Mouse (Mus musculus) heart, adult 9 months (tissue): ENCODE data around the gene Gpr34.

ENCODE experiments used
- DNase-seq, 2 experiments: peaks; one replicate each; pipeline ENCODE4 v3.0.0; 2022; ENCODE audit warnings: low spot score in 2 of 2

Gpr34 gene

GRCm38 (mm10) chrX:13631599-13632283 lies at the start of gene Gpr34:
Gene Gpr34, plus strand, starts transcription at chrX:13632089.
- no peak for DNase-seq

DNA sequence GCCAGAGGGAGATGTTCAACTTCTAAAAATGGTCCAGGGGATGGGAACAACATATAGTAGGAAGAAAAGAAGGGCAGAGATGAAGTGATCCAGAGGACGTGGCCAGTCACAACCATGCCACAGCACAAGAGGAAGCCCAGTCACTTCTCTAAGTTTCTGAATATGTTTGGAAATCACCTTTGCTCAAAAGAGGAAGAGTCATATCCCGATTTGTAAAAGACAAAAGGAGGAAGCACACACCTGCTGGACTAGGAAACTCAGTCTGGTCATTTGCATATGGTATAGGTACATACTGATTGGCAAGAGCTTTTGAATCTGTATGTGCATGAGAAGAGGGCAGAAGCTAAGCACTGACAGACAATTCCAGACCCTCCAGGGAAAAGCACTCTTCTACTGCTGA lies 32.5 kb upstream of the Gpr34 start:
- no peak for DNase-seq

GRCm38 (mm10) chrX:13599966-13600365 lies 31.9 kb upstream of the Gpr34 start:
- no peak for DNase-seq

DNA sequence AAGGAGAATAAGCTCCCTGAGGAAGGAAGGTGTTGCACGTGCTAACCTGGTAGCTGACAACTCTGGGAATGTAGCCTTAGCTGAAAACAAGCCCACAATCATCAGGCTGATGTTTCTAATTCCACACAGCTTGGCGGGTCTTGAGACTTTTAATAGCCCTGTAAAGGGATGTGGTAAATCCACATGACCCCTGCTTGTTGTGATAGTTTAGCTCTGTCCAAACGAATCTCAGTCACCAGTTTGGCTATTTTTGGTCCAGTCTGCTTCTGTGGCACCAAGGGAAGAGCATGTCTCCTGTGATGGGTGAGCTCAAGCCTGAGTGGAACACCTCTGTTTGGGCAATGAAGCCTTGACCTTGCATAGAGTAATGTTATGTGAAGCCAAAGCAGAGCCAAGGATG lies 25.1 kb upstream of the Gpr34 start:
- DNase-seq = no peak

DNA sequence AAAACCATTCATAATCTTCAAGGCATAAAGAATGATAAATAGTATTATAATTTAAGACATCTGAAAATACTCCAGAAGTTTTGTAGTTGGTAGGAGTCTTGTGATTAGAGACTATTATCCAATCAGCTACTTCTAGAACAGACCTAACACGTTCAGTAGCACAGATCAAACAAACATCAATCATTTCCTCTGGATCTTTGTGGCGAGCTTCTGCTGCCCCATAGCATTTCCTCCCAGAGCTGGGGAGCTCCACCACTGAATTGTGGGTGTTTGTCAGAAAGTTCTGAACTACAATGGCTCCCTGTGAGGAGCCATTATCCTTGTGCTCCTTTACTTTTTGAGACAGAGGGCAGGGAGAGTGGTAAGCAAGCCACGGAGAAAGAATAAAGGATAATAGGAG lies 24.1 kb upstream of the Gpr34 start:
- no peak for DNase-seq

GRCm38 (mm10) chrX:13611114-13611513 lies 20.8 kb upstream of the Gpr34 start:
- no peak for DNase-seq

DNA sequence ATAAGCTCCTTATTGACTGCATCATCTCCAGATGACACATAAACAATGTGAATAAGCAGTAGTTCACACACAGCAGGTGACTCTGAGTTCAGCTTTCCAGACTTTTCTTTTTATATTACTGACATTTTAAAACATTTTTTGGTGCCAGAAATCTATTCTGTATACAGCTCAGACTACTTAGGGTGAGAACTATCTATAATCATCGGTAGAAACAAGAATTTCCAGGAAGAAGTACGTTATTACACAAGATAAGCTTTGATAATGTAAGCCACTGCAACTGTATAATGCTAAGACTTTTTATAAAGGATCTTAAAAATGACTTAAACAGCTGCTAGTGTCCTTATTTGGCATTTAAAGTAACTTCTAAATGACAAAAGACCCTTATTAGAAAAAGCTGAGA lies 19.8 kb upstream of the Gpr34 start:
- DNase-seq = no peak

GRCm38 (mm10) chrX:13616726-13617125 lies 15.2 kb upstream of the Gpr34 start:
- peak; percentile 41 to 44 for DNase-seq

DNA sequence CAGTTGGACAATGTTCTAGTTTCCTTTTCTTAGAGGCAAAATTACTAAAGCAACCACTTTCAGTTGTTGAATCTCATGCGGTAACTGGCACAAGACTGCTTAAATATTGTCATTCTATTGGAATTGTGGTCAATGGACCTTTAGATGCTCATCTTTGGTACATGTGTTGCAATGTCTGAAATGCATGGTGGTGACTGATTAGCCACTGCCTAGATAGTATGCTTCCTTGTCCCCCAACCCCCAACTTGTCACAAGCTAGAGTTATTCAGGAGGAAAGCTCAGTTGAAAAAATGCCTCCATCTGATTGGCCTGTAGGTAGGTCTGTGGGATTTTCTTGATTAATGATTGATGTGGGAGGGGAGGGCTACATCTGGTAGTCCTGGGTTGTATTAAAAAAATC lies 14.6 kb upstream of the Gpr34 start:
- DNase-seq = no peak

- peak; percentile 53 to 67 for DNase-seq
Observed at GRCm38 (mm10) chrX:13618476-13618875, 13.4 kb upstream of the Gpr34 start.

DNA sequence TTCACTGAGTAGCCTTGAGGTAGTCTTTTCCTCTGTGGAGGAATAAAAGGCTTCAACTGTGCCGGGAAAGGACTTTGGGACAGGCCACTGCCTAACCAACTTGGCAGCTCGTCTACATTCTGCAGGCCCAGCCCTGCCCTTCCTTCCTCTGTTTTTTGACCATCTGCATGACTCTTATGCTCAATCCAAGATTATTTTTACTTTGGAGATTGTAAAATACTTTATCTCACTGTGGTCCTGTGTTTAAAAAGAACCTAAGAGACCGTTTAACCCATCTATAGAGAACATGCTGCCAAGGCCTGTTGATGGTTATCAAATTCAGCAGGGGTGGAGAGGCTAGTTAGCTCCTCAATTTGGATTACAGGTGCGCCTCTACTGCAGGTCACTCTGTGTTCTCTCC lies 10.4 kb upstream of the Gpr34 start:
- DNase-seq = peak; percentile 51 to 72

DNA sequence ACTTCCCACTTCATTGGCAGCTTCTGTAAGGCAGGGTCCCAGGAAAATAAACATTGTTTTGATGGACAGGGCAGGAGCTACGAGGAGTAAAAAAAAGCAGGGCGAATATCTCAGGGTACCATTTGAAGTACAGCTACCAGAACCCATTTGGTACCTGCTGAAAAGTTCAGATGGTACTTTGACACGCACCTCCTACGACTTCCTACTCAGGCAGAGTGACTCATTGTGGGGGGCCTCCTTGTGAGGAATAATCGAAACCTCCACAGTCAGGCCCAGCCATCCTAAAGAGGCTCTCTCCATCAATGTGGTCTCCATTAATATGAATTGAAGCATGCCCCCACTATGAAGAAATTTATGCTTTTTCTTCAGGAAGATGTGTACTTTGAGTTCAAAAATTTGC lies 9.2 kb upstream of the Gpr34 start:
- DNase-seq = no peak

GRCm38 (mm10) chrX:13636398-13636797 lies 4.5 kb downstream of the Gpr34 start:
- no peak for DNase-seq

GRCm38 (mm10) chrX:13638894-13639293 lies 7.0 kb downstream of the Gpr34 start:
- DNase-seq = no peak

GRCm38 (mm10) chrX:13651889-13652288 lies 20.0 kb downstream of the Gpr34 start:
- no peak for DNase-seq

GRCm38 (mm10) chrX:13652291-13652690 lies 20.4 kb downstream of the Gpr34 start:
- no peak for DNase-seq

- DNase-seq = peak; percentile 28 to 45
Observed at GRCm38 (mm10) chrX:13655005-13655421, 23.1 kb downstream of the Gpr34 start.

DNA sequence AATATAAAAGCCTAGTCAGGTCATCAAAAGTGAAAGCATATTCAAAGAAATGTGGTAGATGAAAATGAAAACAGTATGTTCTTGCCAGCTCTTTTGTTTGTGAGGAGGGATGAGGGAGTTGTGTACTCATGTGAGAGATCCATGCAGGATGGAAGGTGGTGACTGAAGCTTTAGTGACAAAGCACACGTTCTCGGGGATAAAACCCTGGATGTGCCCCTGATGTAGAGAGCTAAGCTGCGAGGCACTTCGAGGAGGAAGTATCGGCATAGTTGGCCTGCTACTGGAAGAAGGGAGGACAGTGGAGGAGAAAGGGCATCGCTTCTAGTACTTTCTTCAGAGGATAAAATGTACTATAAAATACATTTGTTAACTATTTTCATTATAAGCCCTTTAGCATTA lies 24.0 kb downstream of the Gpr34 start:
- peak in 1 of 2 experiments; percentile 28 for DNase-seq

- peak in 1 of 2 experiments; percentile 34 for DNase-seq
Observed at GRCm38 (mm10) chrX:13656721-13657120, 24.8 kb downstream of the Gpr34 start.

- DNase-seq = no peak
Observed at GRCm38 (mm10) chrX:13658616-13659140, 26.8 kb downstream of the Gpr34 start.

- DNase-seq = no peak
Observed at GRCm38 (mm10) chrX:13659201-13659890, 27.5 kb downstream of the Gpr34 start.

- no peak for DNase-seq
Observed at GRCm38 (mm10) chrX:13661063-13661462, 29.2 kb downstream of the Gpr34 start, which contains the start of gene Gpr82. Gene Gpr82, plus strand, starts transcription at chrX:13661363.

GRCm38 (mm10) chrX:13668867-13669266 lies 37.0 kb downstream of the Gpr34 start:
- DNase-seq = no peak
